Mouse (Mus musculus): ENCODE data around the gene Spaca4.

Spaca4 gene

GRCm38 (mm10) chr7:45725713-45726112 is at the start of gene Spaca4:
Spaca4 (minus strand) TSS chr7:45725813.
- no peak for DNase-seq

GRCm38 (mm10) chr7:45775237-45775636 is 49.6 kb upstream of the Spaca4 start:
- no peak for DNase-seq

GRCm38 (mm10) chr7:45771101-45771500 is 45.5 kb upstream of the Spaca4 start:
- DNase-seq: no peak

GRCm38 (mm10) chr7:45770427-45771082 is 44.9 kb upstream of the Spaca4 start:
- DNase-seq: no peak

GRCm38 (mm10) chr7:45767500-45767899 is 41.9 kb upstream of the Spaca4 start:
- DNase-seq: no peak

GRCm38 (mm10) chr7:45766764-45767163 is 41.2 kb upstream of the Spaca4 start:
- DNase-seq: no peak

- no peak for DNase-seq
Observed at GRCm38 (mm10) chr7:45765995-45766394, 40.4 kb upstream of the Spaca4 start.

- no peak for DNase-seq
Observed at GRCm38 (mm10) chr7:45760151-45760550, 34.5 kb upstream of the Spaca4 start.

- peak; percentile 75 for DNase-seq
Observed at GRCm38 (mm10) chr7:45759400-45759799, 33.8 kb upstream of the Spaca4 start.

- DNase-seq: no peak
Observed at GRCm38 (mm10) chr7:45755703-45756102, 30.1 kb upstream of the Spaca4 start.

- no peak for DNase-seq
Observed at GRCm38 (mm10) chr7:45750162-45750561, 24.5 kb upstream of the Spaca4 start.

- no peak for DNase-seq
Observed at GRCm38 (mm10) chr7:45749401-45749800, 23.8 kb upstream of the Spaca4 start.

- DNase-seq: no peak
Observed at GRCm38 (mm10) chr7:45748110-45748509, 22.5 kb upstream of the Spaca4 start.

GRCm38 (mm10) chr7:45747450-45747849 is 21.8 kb upstream of the Spaca4 start:
- no peak for DNase-seq

GRCm38 (mm10) chr7:45746518-45746917 is 20.9 kb upstream of the Spaca4 start:
- no peak for DNase-seq

- DNase-seq: peak; percentile 90
Observed at GRCm38 (mm10) chr7:45744387-45744786, 18.8 kb upstream of the Spaca4 start.

- DNase-seq: peak; percentile 41
Observed at GRCm38 (mm10) chr7:45742338-45742737, 16.7 kb upstream of the Spaca4 start.

- peak; percentile 52 for DNase-seq
Observed at GRCm38 (mm10) chr7:45741777-45742176, 16.2 kb upstream of the Spaca4 start.

GRCm38 (mm10) chr7:45741308-45741707 is 15.7 kb upstream of the Spaca4 start:
- DNase-seq: no peak

- no peak for DNase-seq
Observed at GRCm38 (mm10) chr7:45739820-45740219, 14.2 kb upstream of the Spaca4 start.

- DNase-seq: peak; percentile 91
Observed at GRCm38 (mm10) chr7:45739162-45739763, 13.7 kb upstream of the Spaca4 start.

GRCm38 (mm10) chr7:45733477-45733876 is 7.9 kb upstream of the Spaca4 start:
- no peak for DNase-seq

- DNase-seq: peak; percentile 67
Observed at GRCm38 (mm10) chr7:45730727-45731431, 5.3 kb upstream of the Spaca4 start.

GRCm38 (mm10) chr7:45727625-45728024 is 2.0 kb upstream of the Spaca4 start:
- DNase-seq: no peak

Measured in lung, postnatal 36 days (tissue).